ENCODE assay signal across 11 mouse cellular contexts in genomic region chr2:6484179-6484578, GRCm38 (mm10).
DNase-seq lines count a peak whose midpoint lies in the region; ATAC-seq and TF ChIP-seq lines count a peak whose summit lies in the region.
"Had no signal": no experiment of that assay in that cellular context is flagged by ENCODE, and none has a peak within 500 bp of the region (broad histone marks: within the 10 kb centered on the region; RNA-seq: fewer than 3 reads in every experiment).

No protein-coding gene starts in this region.

- peaks cover 3% of the 10 kb centered on the region for H3K4me1 ChIP-seq in forebrain, embryonic 11.5 days (replicated peaks; ENCODE audit: control insufficient read depth, insufficient read depth, low read length)
- peaks cover 10% of the 10 kb centered on the region for H3K4me1 ChIP-seq in forebrain, postnatal 0 days (ENCODE audit: insufficient read depth)
- H3K4me1 ChIP-seq in hindbrain, embryonic 12.5 days, result peaks cover 27% of the 10 kb centered on the region
- peaks cover 17% of the 10 kb centered on the region for H3K4me1 ChIP-seq in hindbrain, embryonic 14.5 days (replicated peaks; ENCODE audit: control insufficient read depth, insufficient read depth, low read length)
- peaks cover 19% of the 10 kb centered on the region for H3K4me1 ChIP-seq in stomach, embryonic 15.5 days
- 0 out of 2 replicates have a peak, but pooled peaks cover 2% of the 10 kb centered on the region for H3K4me1 ChIP-seq in stomach, postnatal 0 days (replicated peaks; ENCODE audit: control insufficient read depth, insufficient read depth)
- H3K4me1 ChIP-seq in intestine, embryonic 16.5 days (ENCODE audit: control insufficient read depth, insufficient read depth, low read length), result peaks cover 3% of the 10 kb centered on the region; the same call in 1 of the 2 replicates

- TF ChIP-seq EP300 in stomach, postnatal 0 days (optimal IDR thresholded peaks at IDR 0.05), result no peak

- H3K4me2 ChIP-seq in forebrain, embryonic 11.5 days (ENCODE audit: low read depth, low read length, severe bottlenecking), result no peak overlapping the region
- no peak overlapping the region for H3K4me2 ChIP-seq in forebrain, postnatal 0 days (ENCODE audit: low read depth)
- no peak overlapping the region for H3K4me2 ChIP-seq in hindbrain, embryonic 12.5 days (replicated peaks)
- no peak overlapping the region for H3K4me2 ChIP-seq in hindbrain, embryonic 14.5 days (replicated peaks)
- no peak overlapping the region for H3K4me2 ChIP-seq in stomach, embryonic 15.5 days
- no peak overlapping the region for H3K4me2 ChIP-seq in stomach, postnatal 0 days (replicated peaks; ENCODE audit: low read depth)
- H3K4me2 ChIP-seq in intestine, embryonic 16.5 days (ENCODE audit: low read depth, low read length), result no peak overlapping the region

- H3K9ac ChIP-seq in forebrain, embryonic 11.5 days (ENCODE audit: low read length), result no peak overlapping the region
- H3K9ac ChIP-seq in forebrain, postnatal 0 days, result no peak overlapping the region
- no peak overlapping the region for H3K9ac ChIP-seq in hindbrain, embryonic 12.5 days
- H3K9ac ChIP-seq in hindbrain, embryonic 14.5 days, result no peak overlapping the region
- no peak overlapping the region for H3K9ac ChIP-seq in stomach, embryonic 15.5 days
- H3K9ac ChIP-seq in stomach, postnatal 0 days (ENCODE audit: low read length), result no peak overlapping the region
- H3K9ac ChIP-seq in intestine, embryonic 16.5 days (ENCODE audit: low read depth, low read length), result no peak overlapping the region

- H3K36me3 ChIP-seq in forebrain, embryonic 11.5 days (ENCODE audit: control insufficient read depth, insufficient read depth, low read length), result no peaks in the 10 kb centered on the region
- no peaks in the 10 kb centered on the region for H3K36me3 ChIP-seq in forebrain, postnatal 0 days (ENCODE audit: insufficient read depth)
- H3K36me3 ChIP-seq in hindbrain, embryonic 12.5 days, result no peaks in the 10 kb centered on the region
- no peaks in the 10 kb centered on the region for H3K36me3 ChIP-seq in hindbrain, embryonic 14.5 days (replicated peaks; ENCODE audit: control insufficient read depth, insufficient read depth)
- H3K36me3 ChIP-seq in stomach, embryonic 15.5 days, result no peaks in the 10 kb centered on the region
- no peaks in the 10 kb centered on the region for H3K36me3 ChIP-seq in stomach, postnatal 0 days (ENCODE audit: control insufficient read depth, insufficient read depth, low read length)
- H3K36me3 ChIP-seq in intestine, embryonic 16.5 days (ENCODE audit: control insufficient read depth, insufficient read depth, low read length), result no peaks in the 10 kb centered on the region

- no peak for TF ChIP-seq CTCF in forebrain, postnatal 0 days (IDR thresholded peaks at IDR 0.05; ENCODE audit: low read depth)
- TF ChIP-seq CTCF in stomach, postnatal 0 days (IDR thresholded peaks at IDR 0.05; ENCODE audit: low read depth), result no peak

- no peaks in the 10 kb centered on the region for H3K27me3 ChIP-seq in forebrain, embryonic 11.5 days (ENCODE audit: control insufficient read depth, insufficient read depth, low read length)
- no peaks in the 10 kb centered on the region for H3K27me3 ChIP-seq in forebrain, postnatal 0 days (ENCODE audit: insufficient read depth, low read length)
- no peaks in the 10 kb centered on the region for H3K27me3 ChIP-seq in hindbrain, embryonic 12.5 days
- H3K27me3 ChIP-seq in hindbrain, embryonic 14.5 days (ENCODE audit: control insufficient read depth, insufficient read depth, low read length), result no peaks in the 10 kb centered on the region
- H3K27me3 ChIP-seq in stomach, embryonic 15.5 days (replicated peaks), result no peaks in the 10 kb centered on the region
- no peaks in the 10 kb centered on the region for H3K27me3 ChIP-seq in stomach, postnatal 0 days (ENCODE audit: control insufficient read depth, insufficient read depth, low read length)
- no peaks in the 10 kb centered on the region for H3K27me3 ChIP-seq in intestine, embryonic 16.5 days (replicated peaks; ENCODE audit: control insufficient read depth, insufficient read depth, low read length)

- H3K4me3 ChIP-seq in forebrain, embryonic 11.5 days (ENCODE audit: low read depth, low read length), result no peak overlapping the region
- no peak overlapping the region for H3K4me3 ChIP-seq in forebrain, postnatal 0 days (ENCODE audit: low read depth, low read length)
- H3K4me3 ChIP-seq in hindbrain, embryonic 12.5 days, result no peak overlapping the region
- no peak overlapping the region for H3K4me3 ChIP-seq in hindbrain, embryonic 14.5 days (replicated peaks; ENCODE audit: low read length)
- H3K4me3 ChIP-seq in stomach, embryonic 15.5 days (replicated peaks), result no peak overlapping the region
- H3K4me3 ChIP-seq in stomach, postnatal 0 days (ENCODE audit: low read depth, low read length), result no peak overlapping the region
- H3K4me3 ChIP-seq in intestine, embryonic 16.5 days (ENCODE audit: low read length), result no peak overlapping the region

- no peaks in the 10 kb centered on the region for H3K9me3 ChIP-seq in forebrain, embryonic 11.5 days (ENCODE audit: control insufficient read depth, low read length)
- no peaks in the 10 kb centered on the region for H3K9me3 ChIP-seq in forebrain, postnatal 0 days (ENCODE audit: low read length)
- no peaks in the 10 kb centered on the region for H3K9me3 ChIP-seq in hindbrain, embryonic 12.5 days (replicated peaks)
- H3K9me3 ChIP-seq in hindbrain, embryonic 14.5 days (ENCODE audit: control insufficient read depth, low read length), result no peaks in the 10 kb centered on the region
- no peaks in the 10 kb centered on the region for H3K9me3 ChIP-seq in stomach, embryonic 15.5 days
- H3K9me3 ChIP-seq in stomach, postnatal 0 days (ENCODE audit: control insufficient read depth, low read length), result no peaks in the 10 kb centered on the region
- no peaks in the 10 kb centered on the region for H3K9me3 ChIP-seq in intestine, embryonic 16.5 days (ENCODE audit: control insufficient read depth, low read length)

- ATAC-seq in forebrain, embryonic 11.5 days (replicated peaks; ENCODE audit: low FRiP score), result 0 out of 2 replicates have a peak, but pooled peaks have one; percentile 13
- no peak for ATAC-seq in forebrain, postnatal 0 days
- ATAC-seq in hindbrain, embryonic 12.5 days (ENCODE audit: low FRiP score), result no peak
- ATAC-seq in hindbrain, embryonic 14.5 days (ENCODE audit: low FRiP score), result no peak
- no peak for ATAC-seq in stomach, embryonic 15.5 days (ENCODE audit: insufficient read depth, low FRiP score, low read depth)
- no peak for ATAC-seq in stomach, postnatal 0 days (ENCODE audit: low FRiP score, low TSS enrichment)
- ATAC-seq in intestine, embryonic 16.5 days, result no peak

- H3K27ac ChIP-seq in forebrain, embryonic 11.5 days (ENCODE audit: low read depth, low read length), result no peak overlapping the region
- no peak overlapping the region for H3K27ac ChIP-seq in forebrain, postnatal 0 days (ENCODE audit: low read depth, low read length)
- peak overlapping the region; percentile 73 for H3K27ac ChIP-seq in hindbrain, embryonic 12.5 days
- no peak overlapping the region; the same call in 1 of the 2 replicates for H3K27ac ChIP-seq in hindbrain, embryonic 14.5 days
- H3K27ac ChIP-seq in stomach, embryonic 15.5 days, result 0 out of 2 replicates have a peak overlapping the region, but pooled peaks have one; percentile 19
- H3K27ac ChIP-seq in stomach, postnatal 0 days (replicated peaks), result no peak overlapping the region
- no peak overlapping the region for H3K27ac ChIP-seq in intestine, embryonic 16.5 days (ENCODE audit: low read length)

- no peak for DNase-seq in forebrain, embryonic 11.5 days (ENCODE audit: low spot score)
- no peak for DNase-seq in forebrain, postnatal 0 days
- DNase-seq in hindbrain, embryonic 14.5 days (ENCODE audit: low spot score), result no peak
- no peak for DNase-seq in stomach, postnatal 0 days (ENCODE audit: low spot score)
- DNase-seq in layer of hippocampus, adult 9-11 months, result no peak
- DNase-seq: adrenal gland, postnatal 25 days; cerebellum, adult 11 months; spleen, adult 18-20 months had no signal

- 89% methylated on average over 3 of the region's 3 CpGs for WGBS in forebrain, embryonic 11.5 days
- 90% methylated on average over 3 of the region's 3 CpGs for WGBS in forebrain, postnatal 0 days
- WGBS in hindbrain, embryonic 12.5 days, result 87% methylated on average over 3 of the region's 3 CpGs
- WGBS in hindbrain, embryonic 14.5 days, result 87% methylated on average over 3 of the region's 3 CpGs
- 69% methylated on average over 3 of the region's 3 CpGs for WGBS in stomach, embryonic 15.5 days
- 74% methylated on average over 3 of the region's 3 CpGs for WGBS in stomach, postnatal 0 days
- WGBS in intestine, embryonic 16.5 days, result 81% methylated on average over 3 of the region's 3 CpGs

Comparison
In these comparisons a context has a peak if more than half of its experiments do, and no peak if none do; other contexts are left out.
1. H3K27ac ChIP-seq: peak in hindbrain, embryonic 12.5 days (single experiment) and stomach, embryonic 15.5 days (single experiment); none in forebrain, embryonic 11.5 days (single experiment), forebrain, postnatal 0 days (single experiment), hindbrain, embryonic 14.5 days (single experiment), stomach, postnatal 0 days (single experiment) and intestine, embryonic 16.5 days (single experiment).